Mouse (Mus musculus): Measurements from ENCODE around the gene Olfr110. TPM values are rescaled to one million over a fixed set of nuclear protein-coding genes. Genes with fewer than 3 reads are reported as not detected.

Gene Olfr110
- polyA plus RNA-seq, 1 experiment from 2014 or later = not detected

- H3K36me3 ChIP-seq (ENCODE audit: insufficient read depth, low read length) = no peaks in the 10 kb centered on the region
- no peak overlapping the region for H3K27ac ChIP-seq (ENCODE audit: low read length)
- no peak overlapping the region for H3K9ac ChIP-seq (replicated peaks; ENCODE audit: low read length)
- no peak for ATAC-seq (ENCODE audit: low FRiP score, low TSS enrichment)
- WGBS = 62% methylated on average over 3 of the region's 3 CpGs
- no peaks in the 10 kb centered on the region for H3K9me3 ChIP-seq (ENCODE audit: low read length)
- no peaks in the 10 kb centered on the region for H3K27me3 ChIP-seq (ENCODE audit: insufficient read depth, low read length)
- H3K4me3 ChIP-seq (ENCODE audit: low read length) = no peak overlapping the region
- H3K4me2 ChIP-seq (replicated peaks; ENCODE audit: low read depth, low read length) = no peak overlapping the region
- H3K4me1 ChIP-seq (ENCODE audit: insufficient read depth, low read length) = no peaks in the 10 kb centered on the region
These were observed 51.6 kb downstream of the Olfr110 start for GRCm38 (mm10) chr17:37543800-37544435.

Other genes starting within 250 kb of the Olfr110 start
- not detected in 2 replicates for gene Olfr98, start 228.7 kb upstream of the Olfr110 start, polyA plus RNA-seq (2015; fragmentation: Nextera tagmentation; extraction: Ambion mirVana)
- gene H2-M3, start 222.2 kb upstream of the Olfr110 start, polyA plus RNA-seq (2015; fragmentation: Nextera tagmentation; extraction: Ambion mirVana) = 1.5 TPM in 2 replicates
- not detected in 2 replicates for gene Olfr99, start 209.0 kb upstream of the Olfr110 start, polyA plus RNA-seq (2015; fragmentation: Nextera tagmentation; extraction: Ambion mirVana)
- gene Olfr101, start 188.2 kb upstream of the Olfr110 start, polyA plus RNA-seq (2015; fragmentation: Nextera tagmentation; extraction: Ambion mirVana) = not detected in 2 replicates
- not detected in 2 replicates for gene Olfr102, start 175.4 kb upstream of the Olfr110 start, polyA plus RNA-seq (2015; fragmentation: Nextera tagmentation; extraction: Ambion mirVana)
- gene Olfr103, start 152.8 kb upstream of the Olfr110 start, polyA plus RNA-seq (2015; fragmentation: Nextera tagmentation; extraction: Ambion mirVana) = not detected in 2 replicates
- not detected in 2 replicates for gene Olfr104-ps, start 132.9 kb upstream of the Olfr110 start, polyA plus RNA-seq (2015; fragmentation: Nextera tagmentation; extraction: Ambion mirVana)
- gene Olfr105-ps, start 113.4 kb upstream of the Olfr110 start, polyA plus RNA-seq (2015; fragmentation: Nextera tagmentation; extraction: Ambion mirVana) = not detected in 2 replicates
- not detected in 2 replicates for gene Olfr106-ps, start 102.1 kb upstream of the Olfr110 start, polyA plus RNA-seq (2015; fragmentation: Nextera tagmentation; extraction: Ambion mirVana)
- not detected in 2 replicates for gene Olfr107, start 93.2 kb upstream of the Olfr110 start, polyA plus RNA-seq (2015; fragmentation: Nextera tagmentation; extraction: Ambion mirVana)
- gene Olfr108, start 47.0 kb upstream of the Olfr110 start, polyA plus RNA-seq (2015; fragmentation: Nextera tagmentation; extraction: Ambion mirVana) = not detected in 2 replicates
- gene Olfr109, start 33.6 kb upstream of the Olfr110 start, polyA plus RNA-seq (2015; fragmentation: Nextera tagmentation; extraction: Ambion mirVana) = not detected in 2 replicates
- gene H2-M2, start 8.9 kb upstream of the Olfr110 start, polyA plus RNA-seq (2015; fragmentation: Nextera tagmentation; extraction: Ambion mirVana) = not detected in 2 replicates
- gene Olfr111, start 15.6 kb downstream of the Olfr110 start, polyA plus RNA-seq (2015; fragmentation: Nextera tagmentation; extraction: Ambion mirVana) = not detected in 2 replicates
- gene Olfr112, start 77.0 kb downstream of the Olfr110 start, polyA plus RNA-seq (2015; fragmentation: Nextera tagmentation; extraction: Ambion mirVana) = not detected in 2 replicates
- gene Olfr113, start 85.2 kb downstream of the Olfr110 start, polyA plus RNA-seq (2015; fragmentation: Nextera tagmentation; extraction: Ambion mirVana) = not detected in 2 replicates
- not detected in 2 replicates for gene Olfr114, start 100.3 kb downstream of the Olfr110 start, polyA plus RNA-seq (2015; fragmentation: Nextera tagmentation; extraction: Ambion mirVana)
- gene Olfr115, start 134.6 kb downstream of the Olfr110 start, polyA plus RNA-seq (2015; fragmentation: Nextera tagmentation; extraction: Ambion mirVana) = not detected in 2 replicates
- gene Olfr116, start 134.7 kb downstream of the Olfr110 start, polyA plus RNA-seq (2015; fragmentation: Nextera tagmentation; extraction: Ambion mirVana) = not detected in 2 replicates
- gene Olfr117, start 171.3 kb downstream of the Olfr110 start, polyA plus RNA-seq (2015; fragmentation: Nextera tagmentation; extraction: Ambion mirVana) = not detected in 2 replicates
- not detected in 2 replicates for gene Olfr118, start 174.5 kb downstream of the Olfr110 start, polyA plus RNA-seq (2015; fragmentation: Nextera tagmentation; extraction: Ambion mirVana)
- not detected in 2 replicates for gene Olfr119, start 204.1 kb downstream of the Olfr110 start, polyA plus RNA-seq (2015; fragmentation: Nextera tagmentation; extraction: Ambion mirVana)
- gene Olfr120, start 229.3 kb downstream of the Olfr110 start, polyA plus RNA-seq (2015; fragmentation: Nextera tagmentation; extraction: Ambion mirVana) = not detected in 2 replicates